Mouse (Mus musculus): ENCODE data around the gene Serpinf2. TPM values are rescaled to one million over a fixed set of nuclear protein-coding genes. Genes with fewer than 3 reads are reported as not detected.
"Not testable (repeated sequence)": the region's sequence is repeated elsewhere in the genome, so short reads cannot be mapped to it uniquely, and the experiment has no call there.

The Serpinf2 gene
- polyA plus RNA-seq, 1 experiment from 2014 or later = not detected

DNA sequence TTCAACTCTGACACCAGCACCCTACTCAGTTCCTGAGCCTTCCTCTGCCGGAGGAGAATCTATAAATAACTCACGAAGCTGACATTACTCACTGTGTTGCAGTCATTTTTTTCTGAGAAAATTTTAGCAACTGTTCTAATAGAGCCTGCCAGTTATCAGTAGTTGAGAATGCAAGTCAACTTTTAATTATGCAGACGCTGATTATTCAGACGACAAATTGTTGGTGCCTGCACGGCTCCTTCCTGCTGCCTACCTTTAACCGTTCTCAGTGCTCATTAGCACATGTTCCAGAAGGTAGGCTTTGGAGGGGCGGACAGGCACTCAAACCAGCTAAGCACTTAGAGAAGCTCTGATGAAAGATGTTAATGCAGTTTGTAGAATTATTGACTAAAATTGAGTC lies 41.9 kb downstream of the Serpinf2 start:
- 88% methylated on average over 7 of the region's 7 CpGs for WGBS
- Histone ChIP-seq H3K27ac (replicated peaks) (no peak overlapping the region), H3K4me1 (0 out of 2 replicates have a peak, but pooled peaks cover 3% of the 10 kb centered on the region), H3K36me3 (replicated peaks) (peaks cover 8% of the 10 kb centered on the region; the same call in 1 of the 2 replicates), H3K9me3 (no peaks in the 10 kb centered on the region), H3K4me3 (no peak overlapping the region), H3K27me3 (replicated peaks; ENCODE audit: low read depth, poor library complexity, severe bottlenecking) (no peaks in the 10 kb centered on the region)
- no peak for DNase-seq (ENCODE audit: low spot score)

- 91% methylated on average over 1 of the region's 1 CpGs for WGBS
- Histone ChIP-seq H3K4me1 (no peaks in the 10 kb centered on the region), H3K27ac (replicated peaks) (no peak overlapping the region), H3K9me3 (no peaks in the 10 kb centered on the region), H3K36me3 (replicated peaks) (peaks cover 8% of the 10 kb centered on the region; the same call in 1 of the 2 replicates), H3K4me3 (no peak overlapping the region), H3K27me3 (replicated peaks; ENCODE audit: low read depth, poor library complexity, severe bottlenecking) (no peaks in the 10 kb centered on the region)
- no peak for DNase-seq (ENCODE audit: low spot score)
These were observed 43.8 kb downstream of the Serpinf2 start for GRCm38 (mm10) chr11:75395611-75396010.

- H3K36me3 ChIP-seq (replicated peaks) = peaks cover 15% of the 10 kb centered on the region
- not testable (repeated sequence) for DNase-seq (ENCODE audit: low spot score); H3K27ac ChIP-seq (replicated peaks); H3K4me3 ChIP-seq; H3K9me3 ChIP-seq; H3K27me3 ChIP-seq (replicated peaks; ENCODE audit: low read depth, poor library complexity, severe bottlenecking); H3K4me1 ChIP-seq
- 65% methylated on average over 3 of the region's 3 CpGs for WGBS
These were observed 55.9 kb downstream of the Serpinf2 start for GRCm38 (mm10) chr11:75383529-75383928.

MicroRNAs within 50 kb of the gene (microRNA counts, 519-probe panel; counts per million panel counts)
- microRNA mmu-miR-22 = 5,251 counts per million, percentile 89 among the panel's probes with 10 or more counts

Small RNA genes lying within 50 kb of the gene (microRNA-seq; reads per million reads assigned to microRNA genes)
- gene Mir22 = 2,199 reads per million, percentile 82 among the genes with 10 or more reads in this experiment

Other genes starting within 250 kb of the Serpinf2 start
- gene Dph1, start 248.3 kb downstream of the Serpinf2 start, polyA plus RNA-seq (2016; fragmentation: Nextera tagmentation; extraction: Ambion mirVana) = 24.9 and 29.2 TPM in 2 replicates
- 1.5 and 2.1 TPM in 2 replicates for gene Rtn4rl1, start 245.8 kb downstream of the Serpinf2 start, polyA plus RNA-seq (2016; fragmentation: Nextera tagmentation; extraction: Ambion mirVana)
- gene Rpa1, start 91.3 kb downstream of the Serpinf2 start, polyA plus RNA-seq (2016; fragmentation: Nextera tagmentation; extraction: Ambion mirVana) = 192 and 201 TPM in 2 replicates
- 18.2 TPM in 2 replicates for gene Smyd4, start 91.2 kb downstream of the Serpinf2 start, polyA plus RNA-seq (2016; fragmentation: Nextera tagmentation; extraction: Ambion mirVana)
- gene Serpinf1, start 16.9 kb downstream of the Serpinf2 start, polyA plus RNA-seq (2016; fragmentation: Nextera tagmentation; extraction: Ambion mirVana) = 211 and 216 TPM in 2 replicates
- gene Wdr81, start 15.1 kb upstream of the Serpinf2 start, polyA plus RNA-seq (2016; fragmentation: Nextera tagmentation; extraction: Ambion mirVana) = 6.0 and 6.8 TPM in 2 replicates
- 11.1 and 12.7 TPM in 2 replicates for gene Tlcd2, start 22.1 kb upstream of the Serpinf2 start, polyA plus RNA-seq (2016; fragmentation: Nextera tagmentation; extraction: Ambion mirVana)
- 74.0 and 76.5 TPM in 2 replicates for gene Prpf8, start 47.2 kb upstream of the Serpinf2 start, polyA plus RNA-seq (2016; fragmentation: Nextera tagmentation; extraction: Ambion mirVana)
- 0.17 and 0.23 TPM in 2 replicates for gene Rilp, start 70.5 kb upstream of the Serpinf2 start, polyA plus RNA-seq (2016; fragmentation: Nextera tagmentation; extraction: Ambion mirVana)
- gene Scarf1, start 73.9 kb upstream of the Serpinf2 start, polyA plus RNA-seq (2016; fragmentation: Nextera tagmentation; extraction: Ambion mirVana) = 4.8 and 5.1 TPM in 2 replicates
- gene Slc43a2, start 92.1 kb upstream of the Serpinf2 start, polyA plus RNA-seq (2016; fragmentation: Nextera tagmentation; extraction: Ambion mirVana) = 5.1 and 5.6 TPM in 2 replicates
- gene Pitpna, start 148.5 kb upstream of the Serpinf2 start, polyA plus RNA-seq (2016; fragmentation: Nextera tagmentation; extraction: Ambion mirVana) = 61.5 TPM in 2 replicates
- gene Inpp5k, start 191.4 kb upstream of the Serpinf2 start, polyA plus RNA-seq (2016; fragmentation: Nextera tagmentation; extraction: Ambion mirVana) = 16.5 and 19.0 TPM in 2 replicates
- 19.3 and 22.3 TPM in 2 replicates for gene Myo1c, start 210.9 kb upstream of the Serpinf2 start, polyA plus RNA-seq (2016; fragmentation: Nextera tagmentation; extraction: Ambion mirVana)
- 112 and 114 TPM in 2 replicates for gene Crk, start 239.7 kb upstream of the Serpinf2 start, polyA plus RNA-seq (2016; fragmentation: Nextera tagmentation; extraction: Ambion mirVana)

Data from embryonic facial prominence, embryonic 10.5 days (tissue).